Mouse (Mus musculus): ENCODE measurements at regions not wholly inside any gene's neighbourhood (a gene's known extent, or its start where the extent isn't known, plus 50 kb on each side); places are given as distances from the start of the nearest gene placed in this dataset.

GRCm38 (mm10) chr12:98375214-98375910 lies 106.9 kb downstream of the Gpr65 start:
- no peak for DNase-seq (ENCODE audit: low read depth)
- no peak for TF ChIP-seq CTCF (IDR thresholded peaks at IDR 0.05; ENCODE audit: borderline replicate concordance, extremely low read depth, insufficient read depth, insufficient read length)
- no peak for TF ChIP-seq POLR2A (IDR thresholded peaks at IDR 0.05; ENCODE audit: borderline replicate concordance, extremely low read depth, insufficient read depth, insufficient read length, poor library complexity, severe bottlenecking)
